Mouse (Mus musculus): ENCODE measurements at regions not wholly inside any gene's neighbourhood (a gene's known extent, or its start where the extent isn't known, plus 50 kb on each side); places are given as distances from the start of the nearest gene placed in this dataset.
"Not testable (repeated sequence)": the region's sequence is repeated elsewhere in the genome, so short reads cannot be mapped to it uniquely, and the experiment has no call there.

- peak in 1 of 2 experiments; percentile 7 for DNase-seq (ENCODE audit: low spot score in 2 of 2)
- intact Hi-C loops (cut with DNase I): no loop called here
These were observed 713.9 kb upstream of the Tex47 start for GRCm38 (mm10) chr5:6590058-6590457.

- intact Hi-C loops (cut with DNase I); DNase-seq (ENCODE audit: low spot score in 2 of 2): not testable (repeated sequence)
These were observed 692.8 kb upstream of the Tex47 start for GRCm38 (mm10) chr5:6611151-6611550.

GRCm38 (mm10) chr5:6644869-6645268 is 659.0 kb upstream of the Tex47 start:
- intact Hi-C loops (cut with DNase I): no loop called here
- no peak for DNase-seq (ENCODE audit: low spot score in 2 of 2)

GRCm38 (mm10) chr5:6676211-6676610 is 627.7 kb upstream of the Tex47 start:
- intact Hi-C loops (cut with DNase I); DNase-seq (ENCODE audit: low spot score in 2 of 2): not testable (repeated sequence)

DNA sequence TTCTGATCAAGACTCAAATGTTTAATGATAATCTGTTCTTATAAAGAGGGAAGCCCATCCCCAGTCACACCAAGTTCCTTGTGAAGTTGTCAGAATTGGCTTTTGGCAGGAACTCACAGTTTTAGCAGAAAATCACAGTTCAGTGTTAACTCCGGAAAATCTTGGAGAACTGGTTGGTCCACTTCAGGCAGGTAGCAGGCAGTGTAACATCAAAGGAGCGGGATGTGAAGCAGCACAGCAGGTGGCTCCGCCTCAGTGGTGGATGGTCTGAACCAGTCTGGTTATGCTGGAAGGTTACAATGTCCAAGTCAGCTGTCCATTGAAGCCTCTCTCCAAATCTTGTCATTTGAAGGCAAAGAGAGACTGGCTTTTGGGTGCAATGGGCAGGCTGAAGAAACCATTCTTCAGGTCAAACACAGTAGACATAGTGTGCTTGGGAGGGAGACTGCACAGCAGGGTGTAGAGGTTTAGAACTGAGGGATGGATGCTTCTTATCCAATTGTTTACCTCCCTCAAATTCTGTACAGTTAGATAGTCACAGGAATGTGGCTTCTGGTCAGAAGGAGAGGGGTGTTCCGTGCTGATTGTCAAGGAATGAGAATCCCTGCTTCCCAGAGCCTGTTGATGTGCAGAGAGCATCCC is 594.1 kb upstream of the Tex47 start:
- no peak for DNase-seq (ENCODE audit: low spot score in 2 of 2)
- intact Hi-C loops (cut with DNase I): no loop called here

GRCm38 (mm10) chr5:6716179-6716578 is 587.7 kb upstream of the Tex47 start:
- intact Hi-C loops (cut with DNase I): no loop called here
- DNase-seq (ENCODE audit: low spot score in 2 of 2): no peak

DNA sequence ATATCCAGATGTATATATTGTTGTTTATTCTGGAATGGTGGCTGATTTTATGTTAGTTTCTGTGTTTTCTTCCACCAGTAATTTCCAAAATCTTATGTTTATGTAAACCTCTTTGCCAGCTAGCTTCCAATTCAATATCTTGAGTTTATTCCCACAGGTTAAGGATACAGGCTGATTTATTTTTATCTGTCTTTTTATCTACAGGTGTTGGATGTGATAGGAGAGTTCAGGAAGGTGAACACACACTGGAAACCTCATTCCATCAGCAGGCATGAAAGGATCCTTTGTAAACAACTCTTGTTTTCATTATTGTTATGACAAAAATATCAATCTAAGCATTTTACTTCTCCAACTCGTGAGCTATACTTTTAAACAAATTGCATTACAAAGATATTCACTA is 587.3 kb upstream of the Tex47 start:
- intact Hi-C loops (cut with DNase I): no loop called here
- no peak for DNase-seq (ENCODE audit: low spot score in 2 of 2)

All from left cerebral cortex, postnatal 25 days (tissue).